Mouse (Mus musculus) ES-Bruce4 (cell line): ENCODE measurements at regions not wholly inside any gene's neighbourhood (a gene's known extent, or its start where the extent isn't known, plus 50 kb on each side); places are given as distances from the start of the nearest gene placed in this dataset.

Experiments
- CTCF ChIP-seq: IDR thresholded peaks from one replicate; pipeline ENCODE4 v1.8.1; 2011; ENCODE audit warnings: low read depth, low read length
- EP300 ChIP-seq: IDR thresholded peaks from 2 replicates; pipeline ENCODE4 v1.6.1; 2011; ENCODE audit warnings: low read depth, low read length; ENCODE audit not compliant: insufficient read depth

- TF ChIP-seq CTCF (no peak), EP300 (no peak)
Measured at GRCm38 (mm10) chr6:98467563-98467962, 125.0 kb upstream of the Gm765 start.
